Mouse (Mus musculus) skeletal muscle tissue, adult 2 months (tissue): ENCODE measurements around the gene Atp23.

Experiments used
- DNase-seq: peaks from one replicate; pipeline ENCODE4 v3.0.0-alpha.2; 2012; ENCODE audit warnings: low read depth, low spot score

The Atp23 gene

GRCm38 (mm10) chr10:126911479-126911878, 10.3 kb upstream of the Atp23 start:
- no peak for DNase-seq

- no peak for DNase-seq
Observed at GRCm38 (mm10) chr10:126906811-126907210, 5.7 kb upstream of the Atp23 start.

GRCm38 (mm10) chr10:126905650-126906075, 4.5 kb upstream of the Atp23 start:
- peak; percentile 90 for DNase-seq

GRCm38 (mm10) chr10:126905086-126905485, 3.9 kb upstream of the Atp23 start:
- DNase-seq = no peak

- DNase-seq = no peak
Observed at GRCm38 (mm10) chr10:126904221-126904620, 3.1 kb upstream of the Atp23 start.

- no peak for DNase-seq
Observed at GRCm38 (mm10) chr10:126901488-126901843, 311 bp upstream of the Atp23 start.

GRCm38 (mm10) chr10:126895891-126896290, 5.3 kb downstream of the Atp23 start:
- DNase-seq = no peak

GRCm38 (mm10) chr10:126894061-126894460, 7.1 kb downstream of the Atp23 start:
- DNase-seq = no peak

- no peak for DNase-seq
Observed at GRCm38 (mm10) chr10:126893145-126893544, 8.0 kb downstream of the Atp23 start.

GRCm38 (mm10) chr10:126873755-126874154, 27.4 kb downstream of the Atp23 start:
- no peak for DNase-seq

GRCm38 (mm10) chr10:126872256-126872655, 28.9 kb downstream of the Atp23 start:
- DNase-seq = no peak

GRCm38 (mm10) chr10:126869372-126870318, 31.5 kb downstream of the Atp23 start:
- DNase-seq = peak; percentile 21

- DNase-seq = no peak
Observed at GRCm38 (mm10) chr10:126865284-126865683, 35.9 kb downstream of the Atp23 start.

GRCm38 (mm10) chr10:126862193-126862592, 39.0 kb downstream of the Atp23 start:
- no peak for DNase-seq

- no peak for DNase-seq
Observed at GRCm38 (mm10) chr10:126853286-126853685, 47.9 kb downstream of the Atp23 start.

GRCm38 (mm10) chr10:126845309-126845911, 55.7 kb downstream of the Atp23 start:
- no peak for DNase-seq

GRCm38 (mm10) chr10:126844689-126845088, 56.5 kb downstream of the Atp23 start:
- DNase-seq = no peak

GRCm38 (mm10) chr10:126840266-126840665, 60.9 kb downstream of the Atp23 start:
- DNase-seq = no peak

- DNase-seq = peak; percentile 9
Observed at GRCm38 (mm10) chr10:126833006-126833405, 68.1 kb downstream of the Atp23 start.

- no peak for DNase-seq
Observed at GRCm38 (mm10) chr10:126831329-126831728, 69.8 kb downstream of the Atp23 start.

- no peak for DNase-seq
Observed at GRCm38 (mm10) chr10:126828618-126829017, 72.5 kb downstream of the Atp23 start.

GRCm38 (mm10) chr10:126827941-126828593, 73.1 kb downstream of the Atp23 start:
- no peak for DNase-seq
